Mouse (Mus musculus) cerebellum, adult 2 months (tissue): ENCODE results near the gene Npy. TPM values are rescaled to one million over a fixed set of nuclear protein-coding genes. Genes with fewer than 3 reads are reported as not detected.

ENCODE experiments used
- DNase-seq, 2 experiments: peaks; one replicate each; pipeline ENCODE4 v3.0.0; 2021
- H3K27ac ChIP-seq: fragments of 200-500 bp; 2 replicates; pipeline ENCODE4 v1.5.1; 2012; ENCODE audit warnings: low read length, control low read depth, inconsistent platforms; ENCODE audit not compliant: insufficient read depth
- H3K27me3 ChIP-seq: fragments of 200-500 bp; 2 replicates; pipeline ENCODE4 v1.6.1; 2012; ENCODE audit warnings: inconsistent platforms, mild to moderate bottlenecking, low read length, moderate library complexity; ENCODE audit not compliant: control insufficient read depth, insufficient read depth
- H3K4me1 ChIP-seq: fragments of 200-500 bp; 2 replicates; pipeline ENCODE4 v1.6.1; 2011; ENCODE audit warnings: low read length; ENCODE audit not compliant: control insufficient read depth, insufficient read depth
- H3K4me3 ChIP-seq: fragments of 200-500 bp; replicated peaks from 2 replicates; pipeline ENCODE3; 2011; ENCODE audit warnings: mild to moderate bottlenecking, low read depth, low read length, control low read depth; ENCODE audit not compliant: insufficient read depth
- CTCF ChIP-seq: fragments of 200-500 bp; IDR thresholded peaks from 2 replicates; pipeline ENCODE4 v1.5.1; 2011; ENCODE audit warnings: low read depth, mild to moderate bottlenecking, control low read depth, low read length, moderate library complexity, borderline replicate concordance; ENCODE audit not compliant: insufficient read depth
- POLR2A ChIP-seq: fragments of 200-500 bp; IDR thresholded peaks from 2 replicates; pipeline ENCODE4 v1.6.1; 2011; ENCODE audit warnings: low read length, control low read depth, borderline replicate concordance; ENCODE audit not compliant: insufficient read depth
- WGBS: fragments of 180-500 bp; shearing (Covaris S2); methylation state at CpG from one replicate; pipeline ENCODE4 v1.1.7; 2018; 5-methylcytosine and 5-hydroxymethylcytosine counted together
- polyA plus RNA-seq: library from polyadenylated mRNA; depleted of rRNA; stranded (reverse); fragments of >200 nt; gene quantifications from 2 replicates; pipeline ENCODE4 v1.2.3, GENCODE M21; 2012

The Npy gene
- polyA plus RNA-seq, 1 experiment: 77.6 TPM

- DNase-seq: no peak
- H3K4me3 ChIP-seq: no peak overlapping the region
- no peak overlapping the region for H3K27ac ChIP-seq
- TF ChIP-seq CTCF (no peak), POLR2A (no peak)
- 85% methylated on average over 2 of the region's 2 CpGs for WGBS
- no peaks in the 10 kb centered on the region for H3K4me1 ChIP-seq
- no peaks in the 10 kb centered on the region; the same call in 1 of the 2 replicates for H3K27me3 ChIP-seq
These were observed 9.1 kb downstream of the Npy start for GRCm38 (mm10) chr6:49831579-49831978.

GRCm38 (mm10) chr6:49856830-49857229 lies 34.3 kb downstream of the Npy start:
- WGBS: 53% methylated on average over 2 of the region's 2 CpGs
- H3K27ac ChIP-seq: no peak overlapping the region
- no peaks in the 10 kb centered on the region for H3K4me1 ChIP-seq
- no peaks in the 10 kb centered on the region for H3K27me3 ChIP-seq
- no peak for DNase-seq
- no peak overlapping the region for H3K4me3 ChIP-seq
- no peak for TF ChIP-seq CTCF
- TF ChIP-seq POLR2A: no peak

GRCm38 (mm10) chr6:49867571-49867970 lies 45.1 kb downstream of the Npy start:
- WGBS: 58% methylated on average over 6 of the region's 6 CpGs
- Histone ChIP-seq H3K4me1 (no peaks in the 10 kb centered on the region), H3K27ac (no peak overlapping the region), H3K4me3 (no peak overlapping the region), H3K27me3 (no peaks in the 10 kb centered on the region)
- no peak for DNase-seq
- no peak for TF ChIP-seq POLR2A
- TF ChIP-seq CTCF: no peak

GRCm38 (mm10) chr6:49871071-49871470 lies 48.6 kb downstream of the Npy start:
- 97% methylated on average over 6 of the region's 6 CpGs for WGBS
- no peak for DNase-seq
- H3K27me3 ChIP-seq: no peaks in the 10 kb centered on the region
- no peak for TF ChIP-seq POLR2A
- no peak for TF ChIP-seq CTCF
- H3K4me3 ChIP-seq: no peak overlapping the region
- H3K4me1 ChIP-seq: no peaks in the 10 kb centered on the region
- H3K27ac ChIP-seq: no peak overlapping the region

GRCm38 (mm10) chr6:49873556-49873955 lies 51.0 kb downstream of the Npy start:
- WGBS: 79% methylated on average over 1 of the region's 1 CpGs
- TF ChIP-seq POLR2A (no peak), CTCF (no peak)

GRCm38 (mm10) chr6:49875160-49875559 lies 52.6 kb downstream of the Npy start:
- Histone ChIP-seq H3K4me1 (no peaks in the 10 kb centered on the region), H3K4me3 (no peak overlapping the region), H3K27me3 (no peaks in the 10 kb centered on the region; the same call in 1 of the 2 replicates), H3K27ac (no peak overlapping the region)
- TF ChIP-seq POLR2A (no peak), CTCF (no peak)
- DNase-seq: no peak
- WGBS: 86% methylated on average over 2 of the region's 2 CpGs

More at GRCm38 (mm10) chr6:49873556-49873955, 51.0 kb downstream of the Npy start:
- Histone ChIP-seq H3K27ac (no peak overlapping the region), H3K27me3 (no peaks in the 10 kb centered on the region), H3K4me1 (no peaks in the 10 kb centered on the region), H3K4me3 (no peak overlapping the region)
- DNase-seq: no peak

GRCm38 (mm10) chr6:49875791-49876190 lies 53.3 kb downstream of the Npy start:
- TF ChIP-seq CTCF (no peak), POLR2A (no peak)
- Histone ChIP-seq H3K27ac (no peak overlapping the region), H3K4me3 (no peak overlapping the region), H3K27me3 (no peaks in the 10 kb centered on the region; the same call in 1 of the 2 replicates), H3K4me1 (no peaks in the 10 kb centered on the region)
- WGBS: 30% methylated on average over 6 of the region's 6 CpGs
- no peak for DNase-seq
